Mouse (Mus musculus): ENCODE results near the gene Sstr4. TPM values are rescaled to one million over a fixed set of nuclear protein-coding genes. Genes with fewer than 3 reads are reported as not detected.
A peak's percentile ranks its signal among the peaks of the same experiment; 100 is the strongest.

Gene Sstr4
- polyA plus RNA-seq (2014; fragmentation: Nextera tagmentation; extraction: Ambion mirVana): 1.7 and 2.5 TPM in 2 replicates

- no peaks in the 10 kb centered on the region for H3K36me3 ChIP-seq (ENCODE audit: control insufficient read depth, insufficient read depth, low read length)
- H3K4me1 ChIP-seq (ENCODE audit: control insufficient read depth, insufficient read depth, low read length): no peaks in the 10 kb centered on the region
- no peaks in the 10 kb centered on the region for H3K9me3 ChIP-seq (replicated peaks; ENCODE audit: control insufficient read depth, low read length)
- H3K4me2 ChIP-seq (ENCODE audit: low read length): peak within 1 kb of the TSS; percentile 92
- peaks cover 20% of the 10 kb centered on the region for H3K27me3 ChIP-seq (replicated peaks; ENCODE audit: control insufficient read depth, insufficient read depth, low read length)
- peak within 1 kb of the TSS; percentile 50 for H3K4me3 ChIP-seq (ENCODE audit: low read depth, low read length)
- DNase-seq (ENCODE audit: low spot score) (peak; percentile 62), ATAC-seq (peak; percentile 90)
- no peak within 1 kb of the TSS for H3K27ac ChIP-seq (ENCODE audit: low read depth, low read length)
- H3K9ac ChIP-seq (ENCODE audit: low read length): peak within 1 kb of the TSS; percentile 56
- WGBS: 4% methylated on average over 83 of the region's 83 CpGs
Measured at GRCm38 (mm10) chr2:148395131-148396051, at the start of gene Sstr4. Sstr4 (plus strand) TSS chr2:148395344.

- H3K27ac ChIP-seq (ENCODE audit: low read depth, low read length): no peak overlapping the region
- H3K4me1 ChIP-seq (ENCODE audit: control insufficient read depth, insufficient read depth, low read length): no peaks in the 10 kb centered on the region
- no peaks in the 10 kb centered on the region for H3K36me3 ChIP-seq (ENCODE audit: control insufficient read depth, insufficient read depth, low read length)
- H3K9me3 ChIP-seq (replicated peaks; ENCODE audit: control insufficient read depth, low read length): no peaks in the 10 kb centered on the region
- H3K4me3 ChIP-seq (ENCODE audit: low read depth, low read length): no peak overlapping the region
- no peak overlapping the region for H3K4me2 ChIP-seq (ENCODE audit: low read length)
- no peaks in the 10 kb centered on the region for H3K27me3 ChIP-seq (replicated peaks; ENCODE audit: control insufficient read depth, insufficient read depth, low read length)
- ATAC-seq: no peak
- no peak for DNase-seq (ENCODE audit: low spot score)
- no peak overlapping the region for H3K9ac ChIP-seq (ENCODE audit: low read length)
Measured at GRCm38 (mm10) chr2:148345373-148345772, 49.8 kb upstream of the Sstr4 start.

- no peak overlapping the region for H3K4me3 ChIP-seq (ENCODE audit: low read depth, low read length)
- no peak for DNase-seq (ENCODE audit: low spot score)
- H3K9me3 ChIP-seq (replicated peaks; ENCODE audit: control insufficient read depth, low read length): no peaks in the 10 kb centered on the region
- ATAC-seq: no peak
- no peak overlapping the region for H3K9ac ChIP-seq (ENCODE audit: low read length)
- H3K27me3 ChIP-seq (replicated peaks; ENCODE audit: control insufficient read depth, insufficient read depth, low read length): no peaks in the 10 kb centered on the region
- H3K36me3 ChIP-seq (ENCODE audit: control insufficient read depth, insufficient read depth, low read length): no peaks in the 10 kb centered on the region
- no peak overlapping the region for H3K4me2 ChIP-seq (ENCODE audit: low read length)
- no peaks in the 10 kb centered on the region for H3K4me1 ChIP-seq (ENCODE audit: control insufficient read depth, insufficient read depth, low read length)
- no peak overlapping the region for H3K27ac ChIP-seq (ENCODE audit: low read depth, low read length)
- 85% methylated on average over 1 of the region's 1 CpGs for WGBS
Measured at GRCm38 (mm10) chr2:148346976-148347375, 48.2 kb upstream of the Sstr4 start.

DNA sequence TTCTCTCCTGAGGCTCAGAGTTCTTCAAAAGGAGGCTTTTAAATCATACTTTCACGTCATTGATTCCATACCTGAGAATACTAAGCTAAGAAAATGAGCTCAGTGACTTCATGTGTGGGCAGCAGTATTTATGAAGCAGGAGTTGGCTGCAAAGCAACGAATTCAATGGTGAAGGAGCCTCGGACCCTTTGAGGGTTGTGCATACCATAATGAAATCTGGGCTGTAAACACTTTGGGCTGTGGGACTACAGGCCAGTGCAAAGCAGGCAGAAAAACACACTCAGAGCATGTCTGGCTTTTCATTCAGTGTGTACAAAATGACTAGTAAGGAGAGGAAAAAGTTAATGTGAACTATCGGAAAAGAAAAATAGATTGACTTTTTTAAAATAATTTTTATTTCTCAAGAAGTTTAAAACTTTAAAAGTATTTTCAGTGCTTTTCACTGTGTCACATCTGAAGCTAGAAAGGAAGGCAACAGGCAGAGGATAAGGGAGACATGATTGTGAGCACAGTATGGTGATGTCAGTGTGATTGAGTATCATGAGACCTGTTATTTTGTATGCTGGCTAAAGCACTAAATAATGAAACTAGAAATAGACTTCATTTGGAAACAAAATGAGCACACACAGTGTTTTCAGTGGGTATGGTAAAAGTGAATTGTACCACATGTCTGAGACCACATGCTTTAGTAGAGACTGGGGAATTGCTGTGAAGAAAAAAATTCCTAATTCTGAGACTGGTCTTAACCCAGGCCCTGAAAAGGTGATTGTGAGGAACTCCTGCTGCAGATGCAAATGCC lies 45.4 kb upstream of the Sstr4 start:
- Histone ChIP-seq H3K4me1 (ENCODE audit: control insufficient read depth, insufficient read depth, low read length) (no peaks in the 10 kb centered on the region), H3K27me3 (replicated peaks; ENCODE audit: control insufficient read depth, insufficient read depth, low read length) (no peaks in the 10 kb centered on the region), H3K9ac (ENCODE audit: low read length) (no peak overlapping the region), H3K36me3 (ENCODE audit: control insufficient read depth, insufficient read depth, low read length) (no peaks in the 10 kb centered on the region), H3K9me3 (replicated peaks; ENCODE audit: control insufficient read depth, low read length) (no peaks in the 10 kb centered on the region), H3K27ac (ENCODE audit: low read depth, low read length) (no peak overlapping the region), H3K4me2 (ENCODE audit: low read length) (no peak overlapping the region), H3K4me3 (ENCODE audit: low read depth, low read length) (no peak overlapping the region)
- 59% methylated on average over 4 of the region's 4 CpGs for WGBS
- no peak for DNase-seq (ENCODE audit: low spot score)
- no peak for ATAC-seq

DNA sequence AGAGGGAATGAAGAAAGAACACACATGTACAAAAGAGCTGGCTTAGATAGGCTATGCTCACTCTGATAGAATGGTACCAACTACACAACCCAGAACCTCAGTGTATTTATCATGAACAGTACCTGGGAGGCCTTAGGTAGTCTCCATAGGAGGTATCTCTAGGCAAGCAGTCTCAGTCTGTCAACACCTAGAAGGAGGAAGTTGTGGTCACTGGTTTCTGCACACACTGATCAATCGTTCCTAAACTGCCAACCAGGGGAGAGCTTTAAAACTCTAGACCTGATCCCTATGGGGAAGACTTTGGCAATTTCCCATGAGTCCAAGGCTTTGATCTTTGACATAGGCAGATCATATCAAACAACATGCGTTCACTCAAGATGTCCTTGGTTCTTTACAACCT lies 44.7 kb upstream of the Sstr4 start:
- no peak for ATAC-seq
- 90% methylated on average over 2 of the region's 2 CpGs for WGBS

GRCm38 (mm10) chr2:148352655-148353054 lies 42.5 kb upstream of the Sstr4 start:
- H3K27ac ChIP-seq (ENCODE audit: low read depth, low read length): no peak overlapping the region
- WGBS: 85% methylated on average over 1 of the region's 1 CpGs
- no peak for ATAC-seq
- H3K9ac ChIP-seq (ENCODE audit: low read length): no peak overlapping the region
- no peak overlapping the region for H3K4me3 ChIP-seq (ENCODE audit: low read depth, low read length)
- no peak overlapping the region for H3K4me2 ChIP-seq (ENCODE audit: low read length)
- DNase-seq (ENCODE audit: low spot score): no peak
- H3K27me3 ChIP-seq (replicated peaks; ENCODE audit: control insufficient read depth, insufficient read depth, low read length): no peaks in the 10 kb centered on the region
- H3K9me3 ChIP-seq (replicated peaks; ENCODE audit: control insufficient read depth, low read length): no peaks in the 10 kb centered on the region
- no peaks in the 10 kb centered on the region for H3K36me3 ChIP-seq (ENCODE audit: control insufficient read depth, insufficient read depth, low read length)
- H3K4me1 ChIP-seq (ENCODE audit: control insufficient read depth, insufficient read depth, low read length): no peaks in the 10 kb centered on the region

More for the DNA sequence above, 44.7 kb upstream of the Sstr4 start:
- Histone ChIP-seq H3K4me3 (ENCODE audit: low read depth, low read length) (no peak overlapping the region), H3K27ac (ENCODE audit: low read depth, low read length) (no peak overlapping the region), H3K4me2 (ENCODE audit: low read length) (no peak overlapping the region), H3K36me3 (ENCODE audit: control insufficient read depth, insufficient read depth, low read length) (no peaks in the 10 kb centered on the region), H3K9ac (ENCODE audit: low read length) (no peak overlapping the region), H3K27me3 (replicated peaks; ENCODE audit: control insufficient read depth, insufficient read depth, low read length) (no peaks in the 10 kb centered on the region), H3K4me1 (ENCODE audit: control insufficient read depth, insufficient read depth, low read length) (no peaks in the 10 kb centered on the region), H3K9me3 (replicated peaks; ENCODE audit: control insufficient read depth, low read length) (no peaks in the 10 kb centered on the region)
- DNase-seq (ENCODE audit: low spot score): no peak

- 87% methylated on average over 1 of the region's 1 CpGs for WGBS
- Histone ChIP-seq H3K9me3 (replicated peaks; ENCODE audit: control insufficient read depth, low read length) (no peaks in the 10 kb centered on the region), H3K27me3 (replicated peaks; ENCODE audit: control insufficient read depth, insufficient read depth, low read length) (no peaks in the 10 kb centered on the region), H3K4me1 (ENCODE audit: control insufficient read depth, insufficient read depth, low read length) (no peaks in the 10 kb centered on the region), H3K9ac (ENCODE audit: low read length) (no peak overlapping the region), H3K4me2 (ENCODE audit: low read length) (no peak overlapping the region), H3K36me3 (ENCODE audit: control insufficient read depth, insufficient read depth, low read length) (no peaks in the 10 kb centered on the region), H3K27ac (ENCODE audit: low read depth, low read length) (no peak overlapping the region), H3K4me3 (ENCODE audit: low read depth, low read length) (no peak overlapping the region)
- ATAC-seq (no peak), DNase-seq (ENCODE audit: low spot score) (no peak)
Measured at GRCm38 (mm10) chr2:148357145-148357544, 38.0 kb upstream of the Sstr4 start.

GRCm38 (mm10) chr2:148364536-148364935 lies 30.6 kb upstream of the Sstr4 start:
- H3K4me2 ChIP-seq (ENCODE audit: low read length): no peak overlapping the region
- no peaks in the 10 kb centered on the region for H3K4me1 ChIP-seq (ENCODE audit: control insufficient read depth, insufficient read depth, low read length)
- DNase-seq (ENCODE audit: low spot score): no peak
- H3K27ac ChIP-seq (ENCODE audit: low read depth, low read length): no peak overlapping the region
- no peaks in the 10 kb centered on the region for H3K27me3 ChIP-seq (replicated peaks; ENCODE audit: control insufficient read depth, insufficient read depth, low read length)
- 95% methylated on average over 3 of the region's 3 CpGs for WGBS
- no peaks in the 10 kb centered on the region for H3K36me3 ChIP-seq (ENCODE audit: control insufficient read depth, insufficient read depth, low read length)
- no peak for ATAC-seq
- no peak overlapping the region for H3K4me3 ChIP-seq (ENCODE audit: low read depth, low read length)
- no peaks in the 10 kb centered on the region for H3K9me3 ChIP-seq (replicated peaks; ENCODE audit: control insufficient read depth, low read length)
- no peak overlapping the region for H3K9ac ChIP-seq (ENCODE audit: low read length)

GRCm38 (mm10) chr2:148365227-148365626 lies 29.9 kb upstream of the Sstr4 start:
- H3K27me3 ChIP-seq (replicated peaks; ENCODE audit: control insufficient read depth, insufficient read depth, low read length): no peaks in the 10 kb centered on the region
- H3K4me1 ChIP-seq (ENCODE audit: control insufficient read depth, insufficient read depth, low read length): no peaks in the 10 kb centered on the region
- WGBS: 38% methylated on average over 1 of the region's 1 CpGs
- H3K9me3 ChIP-seq (replicated peaks; ENCODE audit: control insufficient read depth, low read length): no peaks in the 10 kb centered on the region
- no peaks in the 10 kb centered on the region for H3K36me3 ChIP-seq (ENCODE audit: control insufficient read depth, insufficient read depth, low read length)
- H3K4me3 ChIP-seq (ENCODE audit: low read depth, low read length): no peak overlapping the region
- ATAC-seq: no peak
- H3K27ac ChIP-seq (ENCODE audit: low read depth, low read length): no peak overlapping the region
- DNase-seq (ENCODE audit: low spot score): no peak
- H3K4me2 ChIP-seq (ENCODE audit: low read length): no peak overlapping the region
- H3K9ac ChIP-seq (ENCODE audit: low read length): no peak overlapping the region
